Mouse (Mus musculus): ENCODE results near the gene Cwc22.
"Not testable (repeated sequence)": the region's sequence is repeated elsewhere in the genome, so short reads cannot be mapped to it uniquely, and the experiment has no call there.

The Cwc22 gene

DNA sequence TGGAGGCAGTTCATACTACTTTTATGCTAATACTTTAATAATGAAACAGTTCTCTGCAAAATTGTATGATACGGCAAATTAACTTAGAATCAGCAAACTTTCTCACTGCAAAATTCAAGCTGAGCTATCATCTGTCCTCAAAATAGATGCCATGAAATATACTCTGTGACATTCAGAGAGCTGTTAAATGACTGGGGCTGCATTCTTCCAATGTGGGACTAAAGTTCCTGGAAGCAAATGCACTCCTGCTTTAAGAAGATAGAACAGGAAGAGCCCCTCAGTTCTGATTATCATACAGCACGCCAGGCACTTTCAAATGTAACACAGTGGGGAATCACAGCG, 48.6 kb downstream of the Cwc22 start:
- no peak for DNase-seq (ENCODE audit: low spot score)

GRCm38 (mm10) chr2:77896843-77897557, 49.2 kb downstream of the Cwc22 start:
- no peak for DNase-seq (ENCODE audit: low spot score)

GRCm38 (mm10) chr2:77895906-77896570, 50.1 kb downstream of the Cwc22 start:
- not testable (repeated sequence) for DNase-seq (ENCODE audit: low spot score)

DNA sequence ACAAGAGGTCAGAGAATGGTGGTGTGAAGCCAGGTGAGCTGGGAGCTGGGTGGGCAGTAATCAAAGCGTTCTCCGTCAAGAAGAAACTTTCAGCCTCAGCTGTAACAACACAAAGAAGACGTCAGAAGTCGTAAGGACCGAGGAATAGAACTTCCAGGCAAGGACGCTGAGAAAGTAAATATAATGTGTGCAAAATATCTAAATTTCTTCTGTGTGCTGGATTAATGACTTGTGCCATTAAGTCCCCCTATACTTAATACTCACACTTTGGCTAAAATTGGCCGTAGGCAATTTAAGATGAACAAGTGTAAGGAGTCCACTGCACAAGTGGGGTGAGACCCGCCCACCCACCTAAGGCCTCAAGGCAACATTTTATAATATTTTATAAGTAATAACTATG, 51.3 kb downstream of the Cwc22 start:
- no peak for DNase-seq (ENCODE audit: low spot score)

GRCm38 (mm10) chr2:77893505-77893904, 52.7 kb downstream of the Cwc22 start:
- no peak for DNase-seq (ENCODE audit: low spot score)

DNA sequence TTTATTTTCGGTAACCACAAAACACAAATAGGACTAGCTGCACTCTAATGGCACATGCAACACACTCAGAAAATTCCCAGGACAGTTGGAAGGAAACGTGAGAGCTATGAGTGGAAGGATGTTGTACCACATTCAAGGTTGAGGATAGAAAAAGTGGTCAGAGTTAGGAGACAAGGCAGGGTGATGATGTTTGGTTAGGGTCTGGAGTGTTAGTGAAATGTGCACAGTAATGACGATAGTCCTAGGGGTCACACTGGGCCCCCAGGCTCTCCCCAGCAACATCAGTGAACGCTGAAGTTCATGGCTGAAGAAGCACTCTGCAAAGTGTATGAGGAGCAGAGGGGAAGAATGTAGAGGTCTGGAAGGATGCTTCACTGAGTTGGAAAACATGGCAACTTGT, 53.6 kb downstream of the Cwc22 start:
- DNase-seq (ENCODE audit: low spot score) = no peak

GRCm38 (mm10) chr2:77890836-77891438, 55.2 kb downstream of the Cwc22 start:
- DNase-seq (ENCODE audit: low spot score) = no peak

GRCm38 (mm10) chr2:77889949-77890348, 56.2 kb downstream of the Cwc22 start:
- no peak for DNase-seq (ENCODE audit: low spot score)

DNA sequence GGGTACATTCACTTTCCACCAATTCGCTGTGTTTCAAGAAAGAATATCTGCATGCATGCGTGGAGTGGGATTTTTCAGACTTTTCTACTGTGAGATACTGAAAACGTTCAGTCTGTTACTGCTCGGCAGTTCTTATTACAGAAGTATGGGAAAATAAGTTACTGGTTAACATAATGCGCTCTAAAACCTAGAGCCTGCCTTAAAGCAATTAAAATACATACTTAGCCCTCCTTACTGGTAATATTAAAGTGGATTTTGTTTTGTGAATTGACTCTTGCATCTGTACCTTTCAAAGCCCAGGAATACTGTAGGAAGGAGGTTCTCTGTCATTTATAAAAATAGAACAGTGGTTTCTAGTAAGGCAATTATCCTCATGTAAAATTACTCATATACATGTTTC, 56.8 kb downstream of the Cwc22 start:
- DNase-seq (ENCODE audit: low spot score) = no peak

GRCm38 (mm10) chr2:77888826-77889225, 57.3 kb downstream of the Cwc22 start:
- no peak for DNase-seq (ENCODE audit: low spot score)

GRCm38 (mm10) chr2:77888056-77888455, 58.1 kb downstream of the Cwc22 start:
- no peak for DNase-seq (ENCODE audit: low spot score)

DNA sequence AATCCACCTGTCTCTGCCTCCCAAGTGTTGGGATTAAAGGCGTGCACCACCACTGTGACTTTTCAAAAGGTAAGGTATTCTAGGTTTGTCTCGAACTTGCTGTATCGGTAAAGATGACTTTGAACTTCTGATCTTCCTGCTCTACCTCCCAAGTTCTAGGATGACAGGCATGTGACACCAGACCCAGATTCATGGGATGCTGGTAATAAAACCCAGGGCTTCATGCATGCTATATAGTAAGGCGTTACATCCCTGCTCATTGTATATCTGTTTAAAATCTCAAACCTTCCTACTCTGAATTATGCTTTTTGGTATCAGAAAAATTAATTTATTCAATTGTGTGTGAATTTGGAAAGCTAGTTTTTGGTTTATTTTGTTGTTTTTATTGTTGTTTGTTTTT, 59.0 kb downstream of the Cwc22 start:
- DNase-seq (ENCODE audit: low spot score) = no peak

DNA sequence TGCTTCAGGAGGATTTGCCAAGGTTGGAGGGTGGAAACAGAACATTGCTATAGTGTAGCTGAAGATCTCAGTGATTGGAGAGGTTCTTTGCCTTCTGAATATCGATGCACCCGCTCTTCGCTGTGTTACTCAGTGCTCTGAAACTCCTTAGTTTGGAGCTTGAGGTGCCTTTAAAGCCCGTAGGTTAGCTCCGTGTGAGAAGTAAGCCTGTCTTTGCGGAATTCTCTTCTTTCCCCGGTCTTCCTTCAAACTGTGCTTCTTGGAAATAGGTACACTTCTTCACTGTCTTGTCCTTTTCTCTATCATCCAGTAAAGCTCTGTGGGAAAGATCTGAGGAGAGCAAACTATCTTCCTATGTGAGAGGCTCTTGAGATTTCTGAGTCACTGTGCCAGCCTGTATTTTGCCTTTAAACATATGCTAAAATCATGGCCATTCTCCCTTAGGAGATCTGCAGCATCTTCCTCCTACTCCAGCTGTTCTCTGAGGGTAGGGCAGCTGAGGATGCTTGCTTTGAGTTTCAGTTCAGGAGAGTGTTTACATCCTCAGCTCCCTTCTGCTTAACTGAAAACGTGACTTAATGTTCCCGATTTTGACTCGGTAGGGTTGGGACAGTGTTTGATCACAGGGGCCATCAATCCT, 60.6 kb downstream of the Cwc22 start:
- DNase-seq (ENCODE audit: low spot score) = no peak

DNA sequence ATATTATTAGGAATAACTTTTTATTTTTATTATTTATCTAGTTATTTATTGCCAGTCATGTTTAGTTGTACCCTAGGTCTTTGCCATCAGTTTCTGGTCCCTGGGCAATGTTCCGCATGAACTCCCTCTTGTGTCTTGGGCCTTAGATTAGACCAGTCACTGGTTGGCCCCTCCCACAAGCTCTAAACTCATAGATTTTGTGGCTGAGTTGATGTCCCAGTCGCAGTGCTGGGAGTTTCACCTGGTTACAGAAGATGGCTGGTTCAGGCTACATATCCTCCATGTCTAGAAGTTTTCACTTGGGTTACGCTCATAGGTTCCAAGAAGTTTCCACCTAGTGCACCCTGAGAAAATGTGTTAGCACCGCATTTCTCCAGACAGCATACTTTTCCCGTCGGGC, 61.1 kb downstream of the Cwc22 start:
- DNase-seq (ENCODE audit: low spot score) = no peak

DNA sequence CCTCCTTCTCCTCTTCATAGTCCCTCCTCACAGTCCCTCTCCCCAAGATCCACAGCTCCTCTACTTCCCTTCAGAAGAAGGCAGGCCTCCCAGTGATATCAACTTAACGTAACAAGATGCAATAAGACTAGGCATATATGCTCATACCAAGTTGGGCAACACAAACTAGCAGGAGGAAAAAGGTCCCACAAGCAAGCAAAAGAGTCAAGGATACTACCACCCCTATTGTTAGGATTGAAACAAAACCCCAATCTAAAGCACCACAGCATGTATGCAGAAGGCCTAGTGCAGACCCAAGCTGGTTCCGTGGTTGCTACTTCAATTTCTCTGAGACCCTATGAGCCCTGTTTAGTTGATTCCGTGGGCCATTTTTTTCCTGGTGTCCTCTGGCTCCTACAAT, 61.7 kb downstream of the Cwc22 start:
- no peak for DNase-seq (ENCODE audit: low spot score)

DNA sequence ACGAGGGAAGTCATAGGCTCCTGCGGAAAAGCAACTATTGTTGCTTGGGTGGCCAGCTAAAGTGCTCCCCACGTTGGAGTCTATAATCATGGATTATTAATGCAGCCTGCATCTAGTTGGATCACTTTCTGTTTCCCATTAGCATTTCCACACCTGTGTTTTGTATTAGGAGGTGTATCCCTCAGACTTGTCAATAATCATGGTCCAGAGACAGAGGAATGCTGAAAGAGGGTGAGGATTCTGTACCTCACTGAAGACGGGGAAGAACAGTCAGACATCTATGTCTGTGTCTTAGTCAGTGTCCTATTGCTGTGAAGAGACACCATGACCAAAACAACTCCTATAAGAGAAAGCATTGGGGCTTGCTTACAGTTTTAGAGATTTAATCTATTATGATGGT, 63.2 kb downstream of the Cwc22 start:
- DNase-seq (ENCODE audit: low spot score) = no peak

DNA sequence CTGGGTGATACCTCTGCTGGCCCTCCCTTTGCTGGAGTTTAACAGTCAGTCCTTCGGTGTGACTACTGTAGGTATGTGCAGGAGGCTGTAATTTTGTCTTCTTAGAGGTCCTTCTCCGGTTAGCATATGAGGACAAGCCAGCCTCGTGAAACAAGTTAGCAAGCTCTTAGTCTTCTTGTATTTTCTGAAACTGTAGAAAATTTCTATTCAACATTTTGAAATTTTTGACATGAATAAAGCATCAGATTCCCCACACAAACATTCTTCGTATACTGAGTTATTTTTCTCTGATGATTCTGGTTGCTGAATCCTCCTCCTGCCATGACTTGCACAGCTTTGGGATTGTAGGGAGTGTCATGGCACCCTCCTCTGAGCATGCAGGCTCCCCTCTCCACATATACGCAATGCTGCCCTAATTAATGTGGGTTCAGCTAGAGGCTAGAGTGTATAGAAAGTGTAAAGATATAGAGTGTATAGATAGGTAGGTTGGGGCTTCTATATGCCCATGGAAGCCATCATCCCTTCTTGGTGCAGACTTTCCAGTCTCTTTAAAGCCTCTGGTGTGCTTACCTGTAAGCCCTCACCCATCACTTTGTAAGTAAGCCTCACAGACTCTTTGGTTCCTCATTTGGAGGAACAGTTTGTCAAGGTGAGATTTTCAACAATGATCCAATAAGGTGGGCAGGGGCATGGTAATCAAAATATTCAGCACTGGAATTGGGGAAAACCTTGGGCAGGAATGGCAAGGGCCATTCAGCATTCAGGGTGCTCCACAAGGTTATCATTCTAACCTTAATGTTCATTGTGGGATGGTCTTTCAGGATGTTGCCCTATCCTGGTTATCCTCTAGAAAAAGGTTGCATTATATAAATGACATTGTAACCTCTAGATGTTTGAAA, 64.6 kb downstream of the Cwc22 start:
- DNase-seq (ENCODE audit: low spot score) = no peak

DNA sequence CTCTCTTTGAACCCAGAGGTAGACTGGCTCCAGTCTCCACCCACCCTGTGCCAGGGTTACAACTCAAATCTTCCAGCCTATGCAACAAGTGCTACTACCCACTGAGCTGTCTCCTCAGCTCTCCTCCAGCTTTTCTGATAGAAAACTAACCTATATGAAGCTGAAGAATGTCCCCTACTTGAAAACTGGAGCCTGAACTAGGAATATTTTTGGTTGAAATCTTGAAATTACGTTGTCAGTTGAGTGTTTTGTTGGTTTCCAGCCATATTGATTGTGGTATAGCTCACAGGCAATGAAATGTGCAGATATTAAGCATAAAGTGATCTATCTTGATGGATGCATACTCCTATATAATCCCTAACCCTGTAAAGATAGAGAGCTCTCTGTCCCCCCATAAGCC, 65.8 kb downstream of the Cwc22 start:
- DNase-seq (ENCODE audit: low spot score) = no peak

DNA sequence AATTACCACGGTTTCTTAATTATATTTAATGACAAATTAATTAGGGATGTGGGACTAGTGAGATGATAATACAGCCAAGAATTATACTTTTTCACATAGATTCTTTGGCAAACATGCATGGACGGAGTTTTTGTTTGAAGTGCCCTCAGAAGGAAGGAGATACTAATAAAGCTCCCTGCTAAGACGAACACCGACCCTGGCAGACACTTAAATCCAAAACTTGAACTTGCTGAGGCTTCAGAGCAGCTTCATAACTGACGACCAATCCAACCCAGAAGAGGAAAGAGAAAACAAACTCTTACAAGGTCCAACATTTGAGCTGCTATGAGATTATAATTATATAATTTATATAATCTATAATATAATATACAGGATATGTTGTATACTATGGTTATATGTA, 66.4 kb downstream of the Cwc22 start:
- DNase-seq (ENCODE audit: low spot score) = no peak

DNA sequence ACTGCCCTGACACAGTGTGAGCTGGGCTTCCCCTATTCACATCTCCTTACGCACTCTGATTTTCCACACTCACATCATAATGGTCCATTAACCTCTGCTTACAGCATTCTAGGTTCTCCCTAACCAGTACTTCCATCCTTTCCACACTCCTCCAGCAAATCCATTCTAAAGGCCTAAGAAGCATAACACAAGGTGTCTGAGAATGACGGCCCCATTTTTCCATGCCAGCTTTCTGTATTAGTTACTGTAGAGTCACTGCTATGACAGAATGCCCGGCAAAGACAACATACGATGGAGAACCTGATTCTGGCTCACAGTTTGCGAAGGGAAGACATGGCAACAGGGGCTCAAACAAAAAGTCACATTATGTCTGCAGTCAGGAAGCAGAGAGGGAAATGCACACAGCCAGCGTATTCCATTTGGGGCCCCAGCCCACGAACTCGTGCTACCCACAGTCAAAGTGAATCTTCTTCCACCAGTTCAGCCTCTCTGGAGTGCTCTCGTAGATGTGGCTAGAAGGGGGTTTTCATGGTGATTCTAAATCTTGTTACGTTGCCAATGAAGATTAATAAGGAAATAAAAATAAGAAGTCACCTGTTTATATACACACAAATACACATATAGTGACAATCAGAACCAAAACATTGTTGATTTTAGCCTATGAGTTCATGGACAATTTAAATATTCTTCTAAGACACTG, 68.9 kb downstream of the Cwc22 start:
- no peak for DNase-seq (ENCODE audit: low spot score)

GRCm38 (mm10) chr2:77876331-77876730, 69.8 kb downstream of the Cwc22 start:
- DNase-seq (ENCODE audit: low spot score) = no peak

GRCm38 (mm10) chr2:77875516-77875915, 70.7 kb downstream of the Cwc22 start:
- no peak for DNase-seq (ENCODE audit: low spot score)

All from testis, postnatal 10 days (tissue).